Mouse (Mus musculus) thymus, postnatal 25 days (tissue): ENCODE data around the gene Bcl11b.
A peak's percentile ranks its signal among the peaks of the same experiment; 100 is the strongest.

Experiments
- DNase-seq: peaks from one replicate; pipeline ENCODE4 v3.0.0; 2022

Bcl11b gene

DNA sequence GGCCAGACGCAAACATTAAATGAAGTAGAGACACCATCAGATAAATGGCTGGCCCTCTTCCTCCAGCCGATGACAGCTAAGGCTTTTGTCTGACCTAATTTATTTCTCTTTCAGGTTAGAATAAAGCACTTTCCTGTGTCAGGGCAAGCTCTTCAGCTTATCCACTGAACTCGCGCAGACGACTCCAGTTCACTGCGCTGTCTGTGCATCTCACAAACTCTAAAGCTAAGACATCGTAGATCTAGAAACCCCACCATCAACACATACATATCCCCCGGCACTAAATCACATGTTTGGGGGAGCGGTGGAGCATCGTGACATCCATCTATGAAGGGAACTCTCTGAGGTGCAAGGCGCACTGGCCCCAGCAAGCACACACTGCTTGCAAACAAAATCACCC lies 5.5 kb downstream of the Bcl11b start:
- DNase-seq = no peak

GRCm38 (mm10) chr12:107997241-107997640 lies 6.2 kb downstream of the Bcl11b start:
- no peak for DNase-seq

- peak; percentile 41 for DNase-seq
Observed at GRCm38 (mm10) chr12:107996773-107997172, 6.6 kb downstream of the Bcl11b start.

- DNase-seq = peak; percentile 33
Observed at GRCm38 (mm10) chr12:107996216-107996615, 7.2 kb downstream of the Bcl11b start.

DNA sequence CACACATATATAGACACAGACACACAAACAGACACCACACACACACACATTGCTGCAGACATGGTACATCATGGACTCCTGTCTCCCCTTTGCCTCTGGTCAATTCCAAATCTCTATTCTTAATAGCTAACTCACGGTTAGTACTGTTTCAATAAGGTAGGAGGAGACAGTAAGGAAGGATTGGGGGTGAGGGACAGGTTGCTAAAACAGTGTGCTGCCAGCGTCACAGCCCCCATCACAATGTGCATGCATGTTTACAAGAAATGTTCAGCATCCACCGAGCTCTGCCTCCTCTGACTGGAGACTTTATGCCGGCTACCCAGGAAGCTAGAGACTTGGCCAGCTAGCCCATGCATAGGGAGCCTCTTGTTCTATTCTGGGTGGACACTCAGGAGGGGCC lies 9.0 kb downstream of the Bcl11b start:
- DNase-seq = no peak

DNA sequence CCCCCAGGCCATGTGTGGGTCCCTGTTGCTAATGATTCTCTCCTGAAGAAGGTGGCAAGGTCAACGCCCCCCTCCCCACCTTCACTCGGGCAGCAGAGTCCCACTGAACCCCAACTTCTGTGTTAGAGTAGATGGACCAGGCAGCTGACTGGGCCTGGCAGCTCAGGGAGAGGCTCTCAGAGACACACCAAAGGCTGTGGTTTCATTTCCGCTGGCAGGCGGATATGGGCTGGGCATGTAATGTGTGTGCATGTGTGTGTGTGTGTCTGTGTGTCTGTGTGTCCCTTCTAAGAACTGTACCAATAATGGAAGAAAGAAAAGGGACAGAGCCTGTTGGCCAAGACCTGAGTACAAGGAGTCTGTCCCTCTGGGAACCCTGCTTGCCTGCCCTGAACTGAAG lies 10.4 kb downstream of the Bcl11b start:
- DNase-seq = peak; percentile 82

- DNase-seq = peak; percentile 14
Observed at GRCm38 (mm10) chr12:107991191-107991590, 12.2 kb downstream of the Bcl11b start.

DNA sequence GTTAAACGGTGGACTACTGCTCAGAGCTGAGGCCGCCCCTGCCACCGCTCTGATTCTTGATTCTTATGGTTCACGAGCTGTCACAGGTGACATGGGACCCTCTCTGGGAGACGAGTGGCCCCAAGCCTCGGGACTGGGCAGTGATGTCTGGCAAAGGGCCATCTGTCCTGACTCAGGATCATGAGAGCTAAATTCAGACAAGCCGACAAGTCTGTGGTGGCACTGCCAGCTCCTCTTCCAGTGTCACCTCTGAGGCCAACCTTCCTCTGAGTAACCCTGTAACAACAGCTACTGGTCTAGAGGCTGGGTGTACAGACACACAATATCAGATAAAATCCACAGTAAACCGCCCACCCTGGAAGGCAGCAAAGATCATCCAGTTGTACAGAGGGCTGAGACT lies 20.2 kb downstream of the Bcl11b start:
- no peak for DNase-seq

- DNase-seq = no peak
Observed at GRCm38 (mm10) chr12:107982306-107982705, 21.1 kb downstream of the Bcl11b start.

GRCm38 (mm10) chr12:107981231-107981630 lies 22.2 kb downstream of the Bcl11b start:
- DNase-seq = no peak

- DNase-seq = peak; percentile 31
Observed at GRCm38 (mm10) chr12:107980261-107980961, 23.0 kb downstream of the Bcl11b start.

GRCm38 (mm10) chr12:107979710-107980260 lies 23.6 kb downstream of the Bcl11b start:
- DNase-seq = no peak

DNA sequence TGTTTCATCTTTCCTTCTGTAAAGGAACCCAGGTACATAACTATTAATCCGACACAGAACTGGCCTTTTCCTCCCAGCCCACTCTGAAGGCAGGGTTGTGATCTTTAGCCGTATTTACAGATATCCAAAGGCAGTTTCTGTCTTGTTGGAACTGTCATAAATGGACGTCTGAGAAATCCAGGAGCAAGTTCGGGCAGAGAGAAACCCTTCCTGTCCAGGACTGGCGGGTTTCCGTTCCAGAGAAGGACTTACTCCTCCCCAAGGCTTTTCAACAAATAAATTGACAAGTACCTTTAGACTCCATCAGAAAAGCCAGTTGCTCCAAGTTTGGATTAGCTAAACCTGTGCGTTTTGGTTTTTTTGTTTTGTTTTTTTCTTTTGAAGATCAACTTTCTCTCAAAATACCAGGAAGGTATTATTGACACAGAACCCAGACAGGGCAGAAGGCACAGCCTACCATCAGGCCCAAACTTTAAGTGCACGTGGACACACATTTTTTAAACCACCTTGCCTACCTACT lies 24.6 kb downstream of the Bcl11b start:
- DNase-seq = no peak

GRCm38 (mm10) chr12:107978063-107978462 lies 25.3 kb downstream of the Bcl11b start:
- DNase-seq = peak; percentile 52

DNA sequence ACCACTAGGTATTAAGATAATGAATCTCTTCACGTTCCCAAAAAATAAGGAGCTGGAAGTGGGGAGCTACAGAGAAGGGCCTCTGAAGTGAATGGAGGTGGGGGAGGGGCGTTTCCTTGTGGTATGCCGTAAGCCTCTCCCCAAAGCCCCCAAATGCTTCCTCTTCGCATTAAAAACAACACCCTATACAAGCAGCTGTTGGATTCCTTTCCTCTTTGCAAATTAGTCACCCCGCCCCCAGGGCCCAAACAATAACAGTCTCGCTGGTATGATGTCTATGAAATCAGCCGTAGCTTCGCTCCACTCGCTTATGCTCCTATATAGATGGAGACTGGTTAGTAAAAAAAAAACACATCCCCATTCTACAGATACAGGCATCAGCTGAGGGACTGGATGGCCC lies 25.9 kb downstream of the Bcl11b start:
- DNase-seq = peak; percentile 40

- DNase-seq = no peak
Observed at GRCm38 (mm10) chr12:107977086-107977485, 26.3 kb downstream of the Bcl11b start.

DNA sequence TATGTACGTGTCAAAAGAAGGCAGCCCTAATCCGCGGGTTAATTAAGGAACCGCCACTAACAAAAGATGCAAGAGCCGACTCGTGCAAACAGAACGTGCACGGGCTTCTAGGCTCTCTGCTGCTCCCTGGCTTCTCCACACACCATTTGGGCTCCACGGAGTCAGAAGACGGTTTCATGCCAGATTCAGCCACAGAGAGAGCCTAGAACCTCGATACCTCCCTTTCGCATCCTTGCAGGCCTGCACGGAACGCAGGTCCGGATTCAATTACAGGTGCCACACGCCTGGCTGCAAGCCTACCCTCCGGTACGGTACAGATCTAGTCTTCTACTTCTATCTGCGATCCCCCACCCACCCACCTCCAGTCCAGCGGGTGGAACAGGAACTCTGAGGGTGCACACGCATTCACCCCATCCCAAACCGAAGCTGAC lies 26.8 kb downstream of the Bcl11b start:
- DNase-seq = no peak

DNA sequence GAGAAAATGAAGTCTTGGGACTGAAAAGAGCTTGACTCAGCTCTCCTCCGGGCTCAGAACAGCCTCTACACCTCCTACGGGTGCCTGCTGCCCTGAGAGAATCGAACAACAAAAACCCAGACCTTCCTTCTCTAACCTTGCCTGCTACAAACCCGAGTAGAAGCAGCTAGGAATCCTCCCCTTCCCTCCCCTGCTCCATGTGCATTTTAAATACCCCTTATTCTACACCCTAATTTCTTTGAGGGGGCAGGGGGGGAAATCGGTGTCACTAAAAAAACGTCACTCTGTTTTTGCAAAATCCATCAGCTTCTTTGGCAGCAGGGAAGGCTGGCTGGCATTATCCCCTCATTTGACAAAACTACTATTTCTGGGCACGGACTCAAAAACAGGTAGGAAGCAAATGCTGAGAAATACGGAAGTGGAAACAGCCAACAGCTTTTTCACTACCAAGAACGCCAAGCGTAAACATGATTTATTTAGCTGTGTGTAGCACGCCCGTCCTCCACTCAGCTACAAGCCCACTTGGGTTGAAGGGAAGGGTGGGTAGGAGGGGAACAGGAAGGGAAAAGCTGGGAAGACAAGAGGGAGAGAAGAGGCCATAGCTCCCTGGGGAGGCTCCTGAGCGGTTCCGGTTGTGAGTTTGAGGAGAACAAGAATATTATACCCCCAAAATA lies 27.4 kb downstream of the Bcl11b start:
- DNase-seq = no peak

- DNase-seq = peak; percentile 29
Observed at GRCm38 (mm10) chr12:107975479-107975896, 27.9 kb downstream of the Bcl11b start.

- no peak for DNase-seq
Observed at GRCm38 (mm10) chr12:107974504-107974903, 28.9 kb downstream of the Bcl11b start.

GRCm38 (mm10) chr12:107973556-107974140 lies 29.8 kb downstream of the Bcl11b start:
- DNase-seq = no peak

DNA sequence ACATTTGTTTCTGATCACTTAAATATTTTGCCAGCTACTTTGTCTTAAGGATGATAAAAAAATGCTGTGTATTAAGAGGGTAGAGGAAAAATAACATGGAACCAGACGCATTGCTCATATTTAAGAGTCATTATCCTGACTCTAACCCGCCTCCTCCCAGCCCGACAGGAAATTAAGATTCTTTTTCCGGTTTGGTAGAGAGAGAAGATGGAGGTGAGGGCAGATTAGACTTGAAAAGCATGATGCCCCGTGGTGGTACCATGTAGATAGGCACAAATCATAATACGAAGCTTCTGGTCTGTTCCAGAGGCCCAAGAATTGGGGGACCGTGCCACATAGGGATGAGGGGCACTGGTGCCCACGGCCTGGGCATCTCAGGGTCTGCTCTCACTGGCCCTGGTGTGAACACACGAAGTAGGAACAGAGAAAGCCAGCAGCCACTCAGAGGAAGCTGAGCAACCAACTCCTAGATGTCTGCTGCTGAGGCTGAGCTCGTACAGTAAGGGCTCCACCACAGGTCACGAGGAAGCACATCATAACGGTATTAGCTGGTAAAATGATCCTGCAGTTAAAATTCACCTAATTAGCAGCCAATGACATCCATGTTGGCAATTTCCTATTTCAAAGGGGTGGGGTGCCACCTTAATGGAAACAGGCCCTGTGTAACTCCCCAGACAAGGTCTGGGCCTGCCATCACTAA lies 32.2 kb downstream of the Bcl11b start:
- DNase-seq = no peak

GRCm38 (mm10) chr12:107970637-107971036 lies 32.8 kb downstream of the Bcl11b start:
- DNase-seq = no peak
